Mouse (Mus musculus) thymus, adult 2 months (tissue): ENCODE results near the gene Kif16b.

Experiments used
- CTCF ChIP-seq: fragments of 200-500 bp; IDR thresholded peaks from 2 replicates; pipeline ENCODE4 v1.5.1; 2012; ENCODE audit warnings: mild to moderate bottlenecking, control low read depth, low read length, moderate library complexity, borderline replicate concordance; ENCODE audit not compliant: control insufficient read depth, poor library complexity, insufficient read depth; ENCODE audit errors: extremely low read depth
- POLR2A ChIP-seq: fragments of 200-500 bp; IDR thresholded peaks from 2 replicates; pipeline ENCODE4 v1.6.1; 2012; ENCODE audit warnings: mild to moderate bottlenecking, low read length, control low read depth, moderate library complexity; ENCODE audit not compliant: control insufficient read depth, poor library complexity, insufficient read depth; ENCODE audit errors: extremely low read depth

- TF ChIP-seq CTCF, result no peak
- no peak for TF ChIP-seq POLR2A
These were observed 1.0 kb downstream of the Kif16b start for GRCm38 (mm10) chr2:142900120-142900861.
